Mouse (Mus musculus) testis, postnatal 10 days (tissue): ENCODE measurements around the gene Prmt1.
A peak's percentile ranks its signal among the peaks of the same experiment; 100 is the strongest.
"Not testable (repeated sequence)": the region's sequence is repeated elsewhere in the genome, so short reads cannot be mapped to it uniquely, and the experiment has no call there.

Experiments used
- DNase-seq: peaks from one replicate; pipeline ENCODE4 v3.0.0; 2021; ENCODE audit warnings: low spot score

Gene Prmt1

GRCm38 (mm10) chr7:44986192-44986878 lies at the start of gene Prmt1:
Prmt1 (minus strand) TSS chr7:44986568.
- peak; percentile 94 for DNase-seq

GRCm38 (mm10) chr7:45035631-45036030 lies 49.3 kb upstream of the Prmt1 start:
- no peak for DNase-seq

GRCm38 (mm10) chr7:45033722-45034359 lies 47.5 kb upstream of the Prmt1 start:
- no peak for DNase-seq

- DNase-seq, result no peak
Measured at GRCm38 (mm10) chr7:45030857-45031256, 44.5 kb upstream of the Prmt1 start.

GRCm38 (mm10) chr7:45029995-45030394 lies 43.6 kb upstream of the Prmt1 start:
- no peak for DNase-seq

- no peak for DNase-seq
Measured at GRCm38 (mm10) chr7:45028351-45028750, 42.0 kb upstream of the Prmt1 start.

GRCm38 (mm10) chr7:45027761-45028160 lies 41.4 kb upstream of the Prmt1 start:
- DNase-seq, result no peak

- no peak for DNase-seq
Measured at GRCm38 (mm10) chr7:45026256-45026655, 39.9 kb upstream of the Prmt1 start.

- no peak for DNase-seq
Measured at GRCm38 (mm10) chr7:45025601-45026220, 39.3 kb upstream of the Prmt1 start.

- DNase-seq, result no peak
Measured at GRCm38 (mm10) chr7:45024281-45025248, 38.2 kb upstream of the Prmt1 start.

GRCm38 (mm10) chr7:45023711-45024110 lies 37.3 kb upstream of the Prmt1 start:
- DNase-seq, result not testable (repeated sequence)

- DNase-seq, result no peak
Measured at GRCm38 (mm10) chr7:45020225-45020624, 33.9 kb upstream of the Prmt1 start.

- DNase-seq, result no peak
Measured at GRCm38 (mm10) chr7:45019031-45019571, 32.7 kb upstream of the Prmt1 start.

- DNase-seq, result peak; percentile 89
Measured at GRCm38 (mm10) chr7:45017242-45018061, 31.1 kb upstream of the Prmt1 start, which contains the start of gene Rras. Rras (plus strand) TSS chr7:45017961.

GRCm38 (mm10) chr7:45016761-45017160 lies 30.4 kb upstream of the Prmt1 start:
- DNase-seq, result no peak

- peak; percentile 99 for DNase-seq
Measured at GRCm38 (mm10) chr7:45015957-45016612, 29.7 kb upstream of the Prmt1 start, which contains the start of gene Scaf1. Scaf1 (minus strand) TSS chr7:45016363.

- no peak for DNase-seq
Measured at GRCm38 (mm10) chr7:45015344-45015956, 29.1 kb upstream of the Prmt1 start.

GRCm38 (mm10) chr7:45014096-45014451 lies 27.7 kb upstream of the Prmt1 start:
- DNase-seq, result no peak

GRCm38 (mm10) chr7:45013366-45014095 lies 27.2 kb upstream of the Prmt1 start:
- DNase-seq, result no peak
